Mouse (Mus musculus) layer of hippocampus, adult 2 months (tissue): ENCODE measurements around the gene Paqr9. TPM values are rescaled to one million over a fixed set of nuclear protein-coding genes. Genes with fewer than 3 reads are reported as not detected.

ENCODE experiments used
- DNase-seq, 2 experiments: peaks; one replicate each; pipeline ENCODE4 v3.0.0; 2022; ENCODE audit warnings: low spot score in 2 of 2
- H3K27ac ChIP-seq: fragments of 200-600 bp; 2 replicates; pipeline ENCODE4 v1.8.1; 2022
- H3K4me3 ChIP-seq: fragments of 200-600 bp; 2 replicates; pipeline ENCODE4 v1.8.1; 2022; ENCODE audit warnings: mild to moderate bottlenecking
- CTCF ChIP-seq: fragments of 200-600 bp; conservative IDR thresholded peaks from 2 replicates; pipeline ENCODE4 v1.8.1; 2022; ENCODE audit warnings: antibody characterized with exemption, mild to moderate bottlenecking, moderate library complexity
- total RNA-seq, 2 experiments: library from RNA; stranded (reverse); gene quantifications; 2 replicates each; pipeline ENCODE4 v1.2.3; 2021

Paqr9 gene
- total RNA-seq, 2 experiments from 2014 or later = 45.9 to 47.6 TPM

GRCm38 (mm10) chr9:95599399-95599798 is 39.9 kb downstream of the Paqr9 start:
- peak; percentile 64 for TF ChIP-seq CTCF
- Histone ChIP-seq H3K27ac (no peak overlapping the region), H3K4me3 (no peak overlapping the region)
- no peak for DNase-seq

- no peak for DNase-seq
- no peak for TF ChIP-seq CTCF
- Histone ChIP-seq H3K27ac (no peak overlapping the region), H3K4me3 (no peak overlapping the region)
Measured at GRCm38 (mm10) chr9:95602849-95603248, 43.4 kb downstream of the Paqr9 start.

GRCm38 (mm10) chr9:95603316-95603715 is 43.9 kb downstream of the Paqr9 start:
- no peak for TF ChIP-seq CTCF
- no peak overlapping the region for H3K27ac ChIP-seq
- H3K4me3 ChIP-seq = no peak overlapping the region
- no peak for DNase-seq

DNA sequence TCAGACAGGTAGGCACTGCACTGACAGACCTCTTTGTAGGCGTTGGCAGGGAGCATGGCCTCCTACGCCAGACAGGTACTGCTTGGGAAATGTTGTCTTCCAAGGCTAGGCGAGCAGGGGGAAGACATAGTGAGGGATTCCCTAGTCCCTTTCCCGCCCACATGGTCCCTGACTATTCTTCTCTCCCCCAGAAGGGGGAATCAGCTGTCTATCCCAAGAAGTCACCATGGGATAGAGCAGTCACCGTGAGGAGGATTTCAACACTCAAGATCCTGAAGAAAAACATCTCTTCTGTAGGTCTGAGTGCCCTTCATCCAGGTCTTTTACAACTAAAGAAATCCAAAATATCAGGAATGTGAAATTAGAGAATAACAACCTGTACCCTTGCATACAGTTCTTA is 47.7 kb downstream of the Paqr9 start:
- DNase-seq = no peak
- peak; percentile 60 for TF ChIP-seq CTCF
- no peak overlapping the region for H3K27ac ChIP-seq
- H3K4me3 ChIP-seq = no peak overlapping the region

GRCm38 (mm10) chr9:95612246-95612768 is 52.9 kb downstream of the Paqr9 start:
- DNase-seq = no peak
- no peak for TF ChIP-seq CTCF
- Histone ChIP-seq H3K27ac (no peak overlapping the region), H3K4me3 (no peak overlapping the region)

- TF ChIP-seq CTCF = no peak
- H3K4me3 ChIP-seq = no peak overlapping the region
- H3K27ac ChIP-seq = no peak overlapping the region
- DNase-seq = no peak
Measured at GRCm38 (mm10) chr9:95613426-95614127, 54.1 kb downstream of the Paqr9 start.

DNA sequence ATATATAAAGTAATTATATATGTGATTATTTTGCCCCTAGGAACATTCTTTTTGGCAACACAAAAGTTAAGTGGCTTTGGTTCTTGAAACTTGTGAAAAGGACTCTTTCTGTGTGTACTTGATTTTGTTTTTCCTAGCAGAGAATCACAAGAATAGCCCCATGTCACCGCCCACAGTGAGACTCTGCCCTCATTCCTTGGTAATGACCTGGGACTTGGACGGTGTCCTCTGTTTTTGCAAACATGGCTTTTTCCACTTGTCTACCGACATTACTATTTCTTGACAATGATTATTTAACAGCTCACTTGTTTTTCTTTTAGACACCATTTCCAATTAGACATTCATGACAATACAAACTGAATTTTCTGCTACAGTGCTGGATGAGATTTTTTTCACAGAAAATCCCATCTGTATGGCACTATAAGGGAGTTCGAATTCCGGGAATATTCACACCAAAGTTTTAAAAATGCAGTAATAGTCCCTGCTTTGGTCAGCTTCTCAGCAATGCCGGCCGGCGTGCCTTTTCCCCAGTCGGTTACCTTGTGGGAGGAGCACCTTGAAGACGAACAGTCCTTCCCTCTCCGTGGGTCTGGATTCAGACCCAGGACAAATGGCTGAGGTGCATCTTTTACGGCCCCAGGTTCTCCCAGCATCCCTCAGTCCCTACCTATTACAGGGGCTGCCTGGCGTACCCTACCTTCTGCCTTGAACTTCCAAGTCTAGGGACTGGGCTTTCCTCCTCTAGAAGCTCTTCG is 55.6 kb downstream of the Paqr9 start:
- no peak overlapping the region for H3K4me3 ChIP-seq
- no peak overlapping the region for H3K27ac ChIP-seq
- TF ChIP-seq CTCF = no peak
- DNase-seq = no peak

DNA sequence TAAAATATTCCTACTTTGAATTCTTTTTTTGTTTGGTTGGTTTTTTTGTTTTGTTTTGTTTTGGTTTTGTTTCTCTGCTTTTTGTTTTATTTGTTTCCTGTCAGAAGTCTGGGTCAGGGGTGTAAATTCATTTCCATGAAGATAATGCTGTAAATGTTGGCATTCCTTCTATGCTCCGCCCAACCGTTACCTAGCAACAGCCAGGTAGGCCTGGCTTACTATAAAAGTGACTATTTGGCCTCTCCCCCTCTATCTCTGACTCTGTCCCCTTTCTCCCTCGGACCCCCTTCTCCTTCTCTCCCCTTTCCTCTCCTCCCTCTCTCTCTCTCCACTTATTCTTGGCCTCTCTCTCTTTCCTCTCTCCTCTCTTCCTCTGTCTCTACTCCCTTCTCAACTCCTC is 56.5 kb downstream of the Paqr9 start:
- no peak for TF ChIP-seq CTCF
- Histone ChIP-seq H3K4me3 (no peak overlapping the region), H3K27ac (no peak overlapping the region)
- no peak for DNase-seq

Other genes with a start within 250 kb of the Paqr9 start
- 100 to 1,000 TPM; 103 to 109 TPM for gene Chst2, start 152.9 kb upstream of the Paqr9 start, total RNA-seq
- 10 to 100 TPM; 71.1 to 74.4 TPM for gene U2surp, start 47.7 kb upstream of the Paqr9 start, total RNA-seq
- gene Pcolce2, start 77.9 kb downstream of the Paqr9 start, total RNA-seq = 1 to 10 TPM; 2.9 to 3.0 TPM
- gene Trpc1, start 190.7 kb downstream of the Paqr9 start, total RNA-seq = 10 to 100 TPM; 45.2 to 49.2 TPM